Mouse (Mus musculus) stomach, postnatal 0 days (tissue): ENCODE measurements around the gene BC034090.

ENCODE experiments used
- CTCF ChIP-seq: IDR thresholded peaks from 2 replicates; pipeline ENCODE4 v1.5.1; 2016; ENCODE audit warnings: antibody characterized with exemption, low read depth, mild to moderate bottlenecking, moderate library complexity
- EP300 ChIP-seq: optimal IDR thresholded peaks from 2 replicates; pipeline ENCODE3; 2016; ENCODE audit warnings: antibody characterized with exemption

DNA sequence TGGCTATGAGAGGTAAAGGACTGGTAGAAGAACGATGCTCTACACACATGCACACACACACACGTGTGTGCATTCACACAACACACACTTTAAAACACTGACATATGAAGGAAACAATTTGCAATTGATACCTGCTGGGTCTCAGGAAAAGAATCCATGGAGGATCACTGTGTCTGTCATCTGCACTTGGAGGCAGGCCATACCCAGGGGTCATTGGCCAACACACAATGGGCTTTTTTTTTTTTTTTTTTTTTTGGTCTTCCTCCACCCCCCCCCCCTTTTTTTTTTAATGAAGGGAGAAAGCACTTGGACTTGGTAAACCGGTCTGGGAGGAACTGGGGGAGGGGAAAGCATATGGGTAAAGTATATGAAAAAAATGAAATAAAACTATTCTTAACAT lies 36.4 kb downstream of the BC034090 start:
- TF ChIP-seq CTCF: no peak
- TF ChIP-seq EP300: no peak
